Mouse (Mus musculus) CH12.LX (cell line): ENCODE data around the gene Zfp575. TPM values are rescaled to one million over a fixed set of nuclear protein-coding genes. Genes with fewer than 3 reads are reported as not detected.

ENCODE experiments used
- DNase-seq: peaks from one replicate; pipeline ENCODE4 v3.0.0-alpha.2; 2013; ENCODE audit errors: extremely low read depth
- H3K27ac ChIP-seq: 2 replicates; pipeline ENCODE4 v1.5.1; 2012; ENCODE audit warnings: low read depth, mild to moderate bottlenecking, control low read depth, moderate library complexity; ENCODE audit not compliant: insufficient read depth
- H3K27me3 ChIP-seq: replicated peaks from 2 replicates; pipeline ENCODE3; 2012; ENCODE audit warnings: inconsistent platforms
- H3K36me3 ChIP-seq, 2 experiments: replicated peaks in 1 of 2; 2 replicates each; pipeline versions ENCODE3 to v1.6.1; 2012; ENCODE audit warnings: inconsistent platforms in 1 of 2, low read length in 1 of 2, mild to moderate bottlenecking in 1 of 2, mixed read lengths in 1 of 2, moderate library complexity in 1 of 2; ENCODE audit not compliant: control insufficient read depth in 1 of 2, insufficient read depth in 1 of 2
- H3K4me1 ChIP-seq, 2 experiments: 2 replicates each; pipeline ENCODE4 v1.6.1; 2012; ENCODE audit warnings: inconsistent platforms in 1 of 2, moderate library complexity in 1 of 2; ENCODE audit not compliant: insufficient read depth in 2 of 2, control insufficient read depth in 1 of 2
- H3K4me2 ChIP-seq: 2 replicates; pipeline ENCODE4 v1.6.1; 2012; ENCODE audit warnings: low read depth, mild to moderate bottlenecking, control low read depth; ENCODE audit not compliant: poor library complexity, insufficient read depth, severe bottlenecking
- H3K4me3 ChIP-seq, 3 experiments: fragments of 150-350 bp in 1 of 3; sonication (generic) in 1 of 3; replicated peaks in 1 of 3; 2 replicates each; pipeline versions ENCODE3 to v1.5.1; 2011 to 2012; ENCODE audit warnings: low read depth in 2 of 3, low read length in 2 of 3, mild to moderate bottlenecking in 2 of 3, moderate library complexity in 2 of 3, control low read depth in 1 of 3, improper control_type of control experiment in 1 of 3, inconsistent platforms in 1 of 3, mixed read lengths in 1 of 3; ENCODE audit not compliant: poor library complexity in 1 of 3
- H3K79me2 ChIP-seq: replicated peaks from 2 replicates; pipeline ENCODE4 v1.6.1; 2012; ENCODE audit warnings: mild to moderate bottlenecking, moderate library complexity; ENCODE audit not compliant: control insufficient read depth, poor library complexity, insufficient read depth, severe bottlenecking; ENCODE audit errors: extremely low read depth
- H3K9ac ChIP-seq: 2 replicates; pipeline ENCODE4 v1.6.1; 2012; ENCODE audit warnings: low read depth, mild to moderate bottlenecking, control low read depth, moderate library complexity; ENCODE audit not compliant: insufficient read depth
- H3K9me3 ChIP-seq: replicated peaks from 2 replicates; pipeline ENCODE3; 2012; ENCODE audit warnings: low read length, inconsistent platforms, mixed read lengths
- CHD1 ChIP-seq: IDR thresholded peaks from 2 replicates; pipeline ENCODE4 v1.6.1; 2012; ENCODE audit warnings: low read depth, low read length, improper control_type of control experiment, inconsistent platforms
- CTCF ChIP-seq, 2 experiments: IDR thresholded peaks in 1 of 2; conservative IDR thresholded peaks in 1 of 2; 2 replicates each; pipeline ENCODE4 v1.5.1; 2011 to 2012; ENCODE audit warnings: low read depth in 2 of 2, low read length in 2 of 2, improper control_type of control experiment in 1 of 2, inconsistent platforms in 1 of 2, mild to moderate bottlenecking in 1 of 2, moderate library complexity in 1 of 2
- E2F4 ChIP-seq: IDR thresholded peaks from 2 replicates; pipeline ENCODE4 v1.6.1; 2011; ENCODE audit warnings: low read depth, low read length, improper control_type of control experiment; ENCODE audit not compliant: insufficient replicate concordance
- ELF1 ChIP-seq: IDR thresholded peaks from 2 replicates; pipeline ENCODE4 v1.6.1; 2014; ENCODE audit warnings: low read depth, mild to moderate bottlenecking, inconsistent platforms, low read length, improper control_type of control experiment
- ETS1 ChIP-seq: conservative IDR thresholded peaks from 2 replicates; pipeline ENCODE4 v1.6.1; 2012; ENCODE audit warnings: low read depth, mild to moderate bottlenecking, inconsistent platforms, low read length, improper control_type of control experiment, moderate library complexity
- GABPA ChIP-seq: IDR thresholded peaks from 2 replicates; pipeline ENCODE4 v1.6.1; 2012; ENCODE audit warnings: low read depth, low read length, improper control_type of control experiment, inconsistent platforms; ENCODE audit not compliant: insufficient replicate concordance
- HCFC1 ChIP-seq: IDR thresholded peaks from 2 replicates; pipeline ENCODE4 v1.6.1; 2012; ENCODE audit warnings: low read depth, mild to moderate bottlenecking, inconsistent platforms, low read length, improper control_type of control experiment
- JUN ChIP-seq: IDR thresholded peaks from 2 replicates; pipeline ENCODE4 v1.6.1; 2011; ENCODE audit warnings: low read depth, mild to moderate bottlenecking, low read length, improper control_type of control experiment, moderate library complexity; ENCODE audit not compliant: insufficient read depth
- KAT2A ChIP-seq: IDR thresholded peaks from 2 replicates; pipeline ENCODE4 v1.6.1; 2012; ENCODE audit warnings: low read length, improper control_type of control experiment, inconsistent platforms; ENCODE audit not compliant: insufficient replicate concordance
- NRF1 ChIP-seq: IDR thresholded peaks from 2 replicates; pipeline ENCODE4 v1.6.1; 2014; ENCODE audit warnings: low read depth, mild to moderate bottlenecking, inconsistent platforms, low read length, improper control_type of control experiment, moderate library complexity
- PAX5 ChIP-seq: IDR thresholded peaks from 2 replicates; pipeline ENCODE4 v1.6.1; 2012; ENCODE audit warnings: low read length, inconsistent platforms, mixed read lengths
- POLR2AphosphoS2 ChIP-seq: IDR thresholded peaks from 2 replicates; pipeline ENCODE4 v1.6.1; 2011; ENCODE audit warnings: low read depth, low read length, improper control_type of control experiment
- TBP ChIP-seq: conservative IDR thresholded peaks from 2 replicates; pipeline ENCODE4 v1.6.1; 2011; ENCODE audit warnings: low read depth, low read length, improper control_type of control experiment
- TCF12 ChIP-seq: IDR thresholded peaks from 2 replicates; pipeline ENCODE4 v1.6.1; 2014; ENCODE audit warnings: low read depth, mild to moderate bottlenecking, inconsistent platforms, low read length, improper control_type of control experiment
- USF1 ChIP-seq: IDR thresholded peaks from 2 replicates; pipeline ENCODE4 v1.6.1; 2014; ENCODE audit warnings: low read depth, mild to moderate bottlenecking, inconsistent platforms, low read length, improper control_type of control experiment
- ZKSCAN1 ChIP-seq: IDR thresholded peaks from 2 replicates; pipeline ENCODE4 v1.6.1; 2012; ENCODE audit warnings: low read depth, inconsistent platforms, low read length, improper control_type of control experiment, borderline replicate concordance
- ZNF384 ChIP-seq: IDR thresholded peaks from 2 replicates; pipeline ENCODE4 v1.6.1; 2012; ENCODE audit warnings: low read depth, low read length, improper control_type of control experiment, inconsistent platforms
- dilution Hi-C: fragments of 300-500 bp; cut with MboI; formaldehyde crosslinking; loops from 2 replicates; pipeline ENCODE4 v1.14.3; 2020; ENCODE audit warnings: low sequenced_read_pairs; ENCODE audit not compliant: extremely low pct_unique_long_range_greater_than_20kb, extremely low pct_ligation_motif_present
- in situ Hi-C: fragments of 300-500 bp; cut with MboI; formaldehyde crosslinking; loops from 3 replicates; pipeline ENCODE4 v1.14.3; 2019; ENCODE audit warnings: low sequenced_read_pairs, low pct_ligation_motif_present, low pct_unique_long_range_greater_than_20kb, mixed read lengths
- polyA plus RNA-seq: library from polyadenylated mRNA; unstranded; fragments of >175 nt; gene quantifications from 2 replicates; pipeline ENCODE4 v1.2.1, GENCODE M21; 2012; ENCODE audit warnings: low read depth; ENCODE audit not compliant: insufficient read length
- total RNA-seq, 2 experiments: library from RNA; depleted of rRNA; stranded (reverse); fragments of 300-350 nt in 1 of 2; fragments of >200 nt in 1 of 2; gene quantifications; 2 replicates each; pipeline ENCODE4 v1.2.3; 2012 to 2014

Gene Zfp575
- 0.46 and 0.81 TPM in 2 replicates for total RNA-seq (2012; rRNA removed)
- total RNA-seq (2014; rRNA removed): 0.09 TPM in 1 of 2 replicates, not detected in the other
- polyA plus RNA-seq: 0.14 and 0.20 TPM in 2 replicates

GRCm38 (mm10) chr7:24587330-24588105, at the start of gene Zfp575, which contains the start of gene Ethe1:
Gene Zfp575 (minus strand): TSS chr7:24587641.
Gene Ethe1 (plus strand): TSS chr7:24587543.
- TF ChIP-seq KAT2A: no peak
- no peak for TF ChIP-seq GABPA
- TF ChIP-seq JUN: no peak
- TF ChIP-seq E2F4: no peak
- no peak for TF ChIP-seq POLR2AphosphoS2
- TF ChIP-seq HCFC1: no peak
- no peak for TF ChIP-seq ZKSCAN1
- TF ChIP-seq, all 38 proteins: peak for 0
- Histone ChIP-seq H3K79me2 (no peaks in the 10 kb centered on the region), H3K9ac (no peak within 1 kb of the TSS), H3K4me2 (no peak within 1 kb of the TSS), H3K4me3 (no peak within 1 kb of the TSS), H3K27me3 (no peaks in the 10 kb centered on the region), H3K4me1 (peaks cover 5 to 15% of the 10 kb centered on the region in 2 experiments), H3K9me3 (peaks cover 15% of the 10 kb centered on the region), H3K27ac (no peak within 1 kb of the TSS), H3K36me3 (no peaks in the 10 kb centered on the region)
- dilution Hi-C loops: no loop called here
- in situ Hi-C loops: no loop called here
- no peak for DNase-seq

DNA sequence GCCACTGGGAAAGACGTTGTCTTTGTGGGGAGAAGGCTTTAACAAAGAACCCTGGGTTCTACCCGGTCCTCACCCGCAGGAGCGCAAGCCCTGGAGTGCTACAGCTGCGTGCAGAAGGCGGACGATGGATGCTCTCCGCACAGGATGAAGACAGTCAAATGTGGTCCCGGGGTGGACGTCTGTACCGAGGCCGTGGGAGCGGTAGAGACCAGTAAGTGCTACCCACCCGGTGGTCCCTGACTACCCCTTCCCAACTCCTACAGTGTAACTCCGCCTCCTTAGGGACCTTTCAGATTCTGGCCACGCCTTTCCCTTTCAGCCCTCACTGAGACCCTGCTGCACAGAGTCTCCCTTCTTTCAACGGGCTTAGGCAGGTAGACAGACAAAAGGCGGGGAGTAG, 49.6 kb upstream of the Zfp575 start:
- no peak overlapping the region for H3K4me2 ChIP-seq
- H3K36me3 ChIP-seq: no peaks in the 10 kb centered on the region

DNA sequence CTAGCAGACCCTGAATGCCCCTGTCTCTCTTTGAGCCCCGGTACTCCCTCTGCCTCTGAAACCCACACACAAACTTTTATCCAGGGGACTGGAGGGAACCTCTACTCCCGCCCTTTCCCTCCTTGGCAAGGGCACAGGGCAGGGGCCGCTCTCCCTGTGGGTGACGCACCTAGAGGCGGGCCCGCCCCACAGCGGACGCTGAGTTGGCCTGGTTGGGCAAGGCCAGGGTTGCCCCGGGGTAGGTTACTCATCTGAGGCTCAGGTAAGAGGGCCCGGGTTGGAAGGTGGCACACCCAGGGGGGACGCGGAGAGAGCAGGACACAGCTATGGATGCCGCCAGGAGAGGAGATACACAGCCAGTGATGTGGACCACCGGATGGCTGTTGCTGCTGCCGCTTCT, 48.8 kb upstream of the Zfp575 start, which contains the start of gene Lypd3:
Lypd3 (plus strand) TSS at position 287 of the 400 bp plus-strand sequence.
- H3K27me3 ChIP-seq: peaks cover 11% of the 10 kb centered on the region
- in situ Hi-C loops: no loop called here
- no peak for DNase-seq
- H3K4me1 ChIP-seq: peaks cover 10 to 11% of the 10 kb centered on the region in 2 experiments
- no peak within 1 kb of the TSS for H3K4me2 ChIP-seq
- TF ChIP-seq USF1 (no peak), JUN (no peak), TBP (no peak), CHD1 (no peak)
- H3K4me3 ChIP-seq: no peak within 1 kb of the TSS
- H3K9me3 ChIP-seq: peaks cover 2% of the 10 kb centered on the region
- H3K27ac ChIP-seq: no peak within 1 kb of the TSS
- no peak within 1 kb of the TSS for H3K9ac ChIP-seq
- dilution Hi-C loops: no loop called here
- no peaks in the 10 kb centered on the region for H3K79me2 ChIP-seq
- no peaks in the 10 kb centered on the region for H3K36me3 ChIP-seq

More for the DNA sequence above, 49.6 kb upstream of the Zfp575 start:
- H3K27ac ChIP-seq: no peak overlapping the region
- peaks cover 11% of the 10 kb centered on the region for H3K27me3 ChIP-seq
- in situ Hi-C loops: no loop called here
- no peak for DNase-seq
- H3K9me3 ChIP-seq: peaks cover 2% of the 10 kb centered on the region
- no peak for TF ChIP-seq CTCF (conservative IDR thresholded peaks at IDR 0.05 in 1 of 2, IDR thresholded peaks at IDR 0.05 in 1 of 2; ENCODE audit: low read depth in 2 of 2, low read length in 2 of 2)
- TF ChIP-seq ELF1: no peak
- no peak for TF ChIP-seq ZNF384
- no peak for TF ChIP-seq TCF12
- TF ChIP-seq NRF1: no peak
- TF ChIP-seq ETS1: no peak
- TF ChIP-seq PAX5: no peak
- no peak overlapping the region for H3K9ac ChIP-seq
- H3K4me1 ChIP-seq: peaks cover 10 to 11% of the 10 kb centered on the region in 2 experiments
- H3K4me3 ChIP-seq: no peak overlapping the region
- no peaks in the 10 kb centered on the region for H3K79me2 ChIP-seq
- dilution Hi-C loops: no loop called here
